Comparison of ENCODE assay signal across 18 mouse cellular contexts in genomic region chr10:55195266-55195665, GRCm38 (mm10).
DNase-seq lines count a peak whose midpoint lies in the region; ATAC-seq lines count a peak whose summit lies in the region.
"Had no signal": no experiment of that assay in that cellular context is flagged by ENCODE, and none has a peak within 500 bp of the region (broad histone marks: within the 10 kb centered on the region; RNA-seq: fewer than 3 reads in every experiment).

No protein-coding gene starts in this region.

- WGBS in kidney, embryonic 14.5 days, result 21% methylated on average over 3 of the region's 3 CpGs
- WGBS in kidney, embryonic 16.5 days, result 20% methylated on average over 3 of the region's 3 CpGs

- H3K9ac ChIP-seq in kidney, embryonic 14.5 days (ENCODE audit: low read depth, low read length), result no peak overlapping the region
- H3K9ac ChIP-seq in kidney, embryonic 16.5 days (replicated peaks; ENCODE audit: low read length), result no peak overlapping the region
- H3K9ac ChIP-seq: embryonic facial prominence, embryonic 13.5 days; forebrain, embryonic 13.5 days; forebrain, embryonic 15.5 days; forebrain, postnatal 0 days had no signal

- no peak overlapping the region for H3K4me3 ChIP-seq in kidney, embryonic 14.5 days (ENCODE audit: low read length)
- H3K4me3 ChIP-seq in kidney, embryonic 16.5 days (ENCODE audit: low read length), result no peak overlapping the region
- H3K4me3 ChIP-seq: embryonic facial prominence, embryonic 13.5 days; forebrain, embryonic 13.5 days; forebrain, embryonic 15.5 days had no signal

- H3K4me2 ChIP-seq in kidney, embryonic 14.5 days (replicated peaks; ENCODE audit: low read depth, low read length), result no peak overlapping the region
- no peak overlapping the region for H3K4me2 ChIP-seq in kidney, embryonic 16.5 days (replicated peaks; ENCODE audit: low read depth, low read length)
- H3K4me2 ChIP-seq: embryonic facial prominence, embryonic 13.5 days; forebrain, embryonic 13.5 days; forebrain, embryonic 15.5 days had no signal

- H3K27me3 ChIP-seq in kidney, embryonic 14.5 days (ENCODE audit: control insufficient read depth, insufficient read depth, low read length), result no peaks in the 10 kb centered on the region
- no peaks in the 10 kb centered on the region for H3K27me3 ChIP-seq in kidney, embryonic 16.5 days (ENCODE audit: insufficient read depth, low read length)
- H3K27me3 ChIP-seq: embryonic facial prominence, embryonic 13.5 days; forebrain, embryonic 13.5 days; forebrain, embryonic 15.5 days had no signal

- no peak overlapping the region for H3K27ac ChIP-seq in kidney, embryonic 14.5 days (ENCODE audit: low read depth, low read length)
- H3K27ac ChIP-seq in kidney, embryonic 16.5 days (ENCODE audit: low read length), result no peak overlapping the region
- H3K27ac ChIP-seq: embryonic facial prominence, embryonic 13.5 days; forebrain, embryonic 13.5 days; forebrain, embryonic 15.5 days had no signal

- H3K4me1 ChIP-seq in kidney, embryonic 14.5 days (ENCODE audit: control insufficient read depth, insufficient read depth, low read length), result no peaks in the 10 kb centered on the region
- H3K4me1 ChIP-seq in kidney, embryonic 16.5 days (ENCODE audit: insufficient read depth, low read length), result no peaks in the 10 kb centered on the region
- H3K4me1 ChIP-seq: embryonic facial prominence, embryonic 13.5 days; forebrain, embryonic 13.5 days; forebrain, embryonic 15.5 days had no signal

- ATAC-seq in kidney, embryonic 14.5 days (ENCODE audit: low FRiP score, low TSS enrichment), result peak; percentile 87
- ATAC-seq in kidney, embryonic 16.5 days (ENCODE audit: low FRiP score, low TSS enrichment), result peak; percentile 46; the same call in 1 of the 2 replicates
- ATAC-seq: forebrain, embryonic 13.5 days; forebrain, embryonic 15.5 days; forebrain, postnatal 0 days had no signal

- no peaks in the 10 kb centered on the region for H3K9me3 ChIP-seq in kidney, embryonic 14.5 days (ENCODE audit: control insufficient read depth, low read length)
- no peaks in the 10 kb centered on the region for H3K9me3 ChIP-seq in kidney, embryonic 16.5 days (ENCODE audit: low read length)
- H3K9me3 ChIP-seq: embryonic facial prominence, embryonic 13.5 days; forebrain, embryonic 13.5 days; forebrain, embryonic 15.5 days had no signal

- H3K36me3 ChIP-seq in kidney, embryonic 14.5 days (ENCODE audit: control insufficient read depth, insufficient read depth, low read length), result no peaks in the 10 kb centered on the region
- H3K36me3 ChIP-seq in kidney, embryonic 16.5 days (ENCODE audit: insufficient read depth, low read length), result no peaks in the 10 kb centered on the region
- H3K36me3 ChIP-seq: embryonic facial prominence, embryonic 13.5 days; forebrain, embryonic 15.5 days had no signal

- DNase-seq in kidney, adult 9 months, result no peak
- DNase-seq in kidney, postnatal 25 days, result no peak
- peak; percentile 2 for DNase-seq in mesoderm, embryonic 11.5 days (ENCODE audit: low read depth, low spot score)
- no peak for DNase-seq in cerebellum, adult 18-20 months
- DNase-seq: adrenal gland, adult 2 months; adrenal gland, postnatal 10 days; adrenal gland, postnatal 25 days; cerebellum, adult 11 months; cerebellum, adult 2 months; cerebellum, adult 9-10 months; cerebellum, postnatal 10 days; cerebellum, postnatal 25 days; forebrain, postnatal 0 days had no signal
